Mouse (Mus musculus): ENCODE results near the gene Usp40. TPM values are rescaled to one million over a fixed set of nuclear protein-coding genes. Genes with fewer than 3 reads are reported as not detected.
A peak's percentile ranks its signal among the peaks of the same experiment; 100 is the strongest.

The Usp40 gene
- polyA plus RNA-seq, 1 experiment from 2014 or later: 27.5 TPM

DNA sequence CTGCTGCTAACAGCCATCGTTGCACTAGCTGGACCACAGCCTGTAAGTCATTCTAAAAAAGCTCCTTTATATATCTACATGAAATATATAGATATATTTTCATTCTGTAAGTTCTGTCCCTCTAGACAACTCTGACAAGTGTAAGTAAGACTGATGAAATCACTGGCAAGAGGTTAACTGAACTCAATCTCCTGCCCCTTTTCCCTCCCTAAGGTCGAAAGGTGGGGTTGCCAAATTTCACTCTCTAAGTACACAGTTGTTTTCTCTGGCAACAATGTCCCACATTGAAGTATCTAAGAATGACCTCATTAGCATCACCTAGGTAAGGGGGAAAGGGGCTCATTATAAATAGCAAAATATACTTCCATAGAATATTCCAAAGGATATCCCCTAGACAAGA is 15.6 kb downstream of the Usp40 start:
- H3K27me3 ChIP-seq (ENCODE audit: insufficient read depth, poor library complexity, severe bottlenecking): no peaks in the 10 kb centered on the region
- DNase-seq (ENCODE audit: low spot score): no peak
- no peaks in the 10 kb centered on the region for H3K9me3 ChIP-seq
- H3K4me1 ChIP-seq (replicated peaks): no peaks in the 10 kb centered on the region
- H3K36me3 ChIP-seq: peaks cover 95% of the 10 kb centered on the region
- WGBS: 94% methylated on average over 2 of the region's 2 CpGs
- H3K27ac ChIP-seq: no peak overlapping the region
- no peak overlapping the region for H3K4me3 ChIP-seq

GRCm38 (mm10) chr1:87982291-87982690 is 26.1 kb downstream of the Usp40 start:
- Histone ChIP-seq H3K36me3 (peaks cover 98% of the 10 kb centered on the region), H3K4me3 (no peak overlapping the region), H3K27me3 (ENCODE audit: insufficient read depth, poor library complexity, severe bottlenecking) (no peaks in the 10 kb centered on the region), H3K4me1 (replicated peaks) (no peaks in the 10 kb centered on the region), H3K27ac (no peak overlapping the region), H3K9me3 (no peaks in the 10 kb centered on the region)
- DNase-seq (ENCODE audit: low spot score): no peak
- WGBS: 91% methylated on average over 4 of the region's 4 CpGs

DNA sequence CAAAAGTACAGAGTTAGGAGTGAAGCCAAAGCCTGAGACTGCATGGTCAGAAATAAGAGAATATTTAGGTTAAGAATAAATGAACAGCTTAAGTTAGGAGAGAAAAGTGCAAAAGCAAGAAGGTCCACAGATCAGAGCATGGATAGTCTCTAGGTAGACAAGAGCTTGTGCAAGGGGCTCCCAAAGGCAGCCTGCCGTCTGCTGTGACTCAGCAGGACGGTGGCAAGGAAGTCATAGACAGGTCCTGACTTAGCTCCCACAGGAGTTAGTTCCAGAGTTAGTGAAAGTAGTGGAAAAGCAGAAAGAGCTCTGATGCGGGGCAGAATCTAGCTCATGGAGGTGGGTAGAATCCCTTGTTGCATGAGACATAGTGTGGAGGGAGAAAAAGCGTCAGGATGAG is 38.0 kb downstream of the Usp40 start:
- no peak overlapping the region for H3K27ac ChIP-seq
- no peaks in the 10 kb centered on the region for H3K27me3 ChIP-seq (ENCODE audit: insufficient read depth, poor library complexity, severe bottlenecking)
- 89% methylated on average over 4 of the region's 4 CpGs for WGBS
- H3K9me3 ChIP-seq: no peaks in the 10 kb centered on the region
- no peak overlapping the region for H3K4me3 ChIP-seq
- peaks cover 68% of the 10 kb centered on the region for H3K36me3 ChIP-seq
- DNase-seq (ENCODE audit: low spot score): no peak
- no peaks in the 10 kb centered on the region for H3K4me1 ChIP-seq (replicated peaks)

DNA sequence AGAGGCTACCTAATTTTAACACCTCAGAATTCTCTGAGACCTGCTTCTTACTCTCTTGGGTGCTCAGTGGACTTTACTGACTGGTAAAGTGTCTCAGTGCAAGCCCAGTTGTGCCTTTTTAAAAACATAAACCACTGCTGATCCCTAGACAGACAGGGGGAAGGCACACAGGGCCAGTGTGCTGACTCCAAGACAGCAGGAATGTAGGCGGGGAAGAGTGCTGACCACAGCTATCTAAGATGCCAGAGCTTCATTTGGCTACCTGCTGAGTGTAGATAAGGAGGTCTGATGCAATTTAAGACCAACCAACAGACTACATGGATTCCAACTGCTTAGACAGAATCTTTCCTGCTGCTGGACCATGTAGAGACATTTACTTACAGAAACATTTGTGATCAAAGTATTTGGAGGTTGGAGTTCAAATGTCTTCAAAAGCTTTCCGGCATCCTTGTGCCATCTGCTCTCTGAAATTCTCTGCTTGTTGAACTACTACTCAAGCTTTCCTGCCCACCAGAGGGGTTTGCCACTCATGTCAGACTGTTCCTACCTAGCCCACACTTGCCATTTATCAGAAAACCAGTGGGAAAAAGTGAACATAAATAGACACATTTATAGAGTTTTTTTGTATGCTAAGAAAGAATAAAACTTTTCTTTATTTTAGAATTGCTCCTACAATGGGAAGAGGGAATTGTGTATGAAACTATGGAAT is 46.7 kb downstream of the Usp40 start:
- WGBS: 85% methylated on average over 2 of the region's 2 CpGs
- Histone ChIP-seq H3K27me3 (ENCODE audit: insufficient read depth, poor library complexity, severe bottlenecking) (no peaks in the 10 kb centered on the region), H3K36me3 (peaks cover 70% of the 10 kb centered on the region), H3K27ac (no peak overlapping the region), H3K4me3 (no peak overlapping the region), H3K9me3 (no peaks in the 10 kb centered on the region), H3K4me1 (replicated peaks) (peaks cover 9% of the 10 kb centered on the region; the same call in 1 of the 2 replicates)
- DNase-seq (ENCODE audit: low spot score): no peak

- 97% methylated on average over 4 of the region's 4 CpGs for WGBS
- DNase-seq (ENCODE audit: low spot score): no peak
- peaks cover 9% of the 10 kb centered on the region; the same call in 1 of the 2 replicates for H3K4me1 ChIP-seq (replicated peaks)
- no peak overlapping the region for H3K4me3 ChIP-seq
- H3K27me3 ChIP-seq (ENCODE audit: insufficient read depth, poor library complexity, severe bottlenecking): no peaks in the 10 kb centered on the region
- peaks cover 72% of the 10 kb centered on the region for H3K36me3 ChIP-seq
- H3K27ac ChIP-seq: no peak overlapping the region; the same call in 1 of the 2 replicates
- no peaks in the 10 kb centered on the region for H3K9me3 ChIP-seq
These were observed 47.6 kb downstream of the Usp40 start for GRCm38 (mm10) chr1:87960752-87961151.

DNA sequence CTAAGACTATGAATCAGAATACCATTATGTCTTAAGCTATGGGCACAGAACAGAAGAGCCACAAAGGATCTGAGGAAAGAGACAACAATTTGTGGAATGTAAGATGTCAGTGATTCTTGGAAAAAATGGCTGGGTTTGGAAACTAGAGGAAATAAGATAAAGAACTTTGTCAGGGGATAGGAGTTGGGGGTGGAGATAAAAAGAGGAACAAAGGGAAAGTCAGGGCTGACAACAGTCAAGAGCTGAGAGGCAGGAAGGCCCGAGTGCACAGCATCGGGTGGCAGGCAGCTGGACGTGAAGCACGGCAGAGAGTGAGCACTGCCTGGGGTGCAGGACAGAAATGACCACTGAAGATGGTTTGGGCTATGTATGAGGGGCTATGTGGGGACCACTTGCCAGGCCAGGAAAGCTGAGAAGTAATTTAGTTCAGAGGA is 48.3 kb downstream of the Usp40 start:
- 35% methylated on average over 4 of the region's 4 CpGs for WGBS
- Histone ChIP-seq H3K36me3 (peaks cover 75% of the 10 kb centered on the region), H3K4me1 (replicated peaks) (peaks cover 9% of the 10 kb centered on the region; the same call in 1 of the 2 replicates), H3K4me3 (no peak overlapping the region), H3K27me3 (ENCODE audit: insufficient read depth, poor library complexity, severe bottlenecking) (no peaks in the 10 kb centered on the region), H3K27ac (peak overlapping the region; percentile 50; the same call in 1 of the 2 replicates), H3K9me3 (no peaks in the 10 kb centered on the region)
- DNase-seq (ENCODE audit: low spot score): no peak

DNA sequence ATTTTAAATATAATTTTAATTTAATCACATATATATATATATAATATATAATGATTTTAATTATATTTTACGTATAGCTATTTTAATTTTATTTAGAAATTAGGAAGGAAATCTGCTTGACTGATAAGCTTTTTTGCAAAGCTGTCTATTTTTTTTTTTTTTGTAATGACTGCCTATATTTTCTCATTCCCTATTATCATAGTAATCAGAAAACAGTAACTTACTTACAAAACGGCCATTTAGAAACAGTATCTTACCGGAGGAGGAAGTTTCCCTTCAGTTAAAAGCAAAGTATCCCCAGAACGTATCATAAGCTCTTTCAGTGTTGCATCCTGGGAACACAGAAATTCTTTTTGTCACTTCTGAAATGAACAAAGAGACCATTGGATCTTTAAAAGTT is 48.8 kb downstream of the Usp40 start:
- Histone ChIP-seq H3K27ac (no peak overlapping the region; the same call in 1 of the 2 replicates), H3K4me3 (no peak overlapping the region), H3K36me3 (peaks cover 74% of the 10 kb centered on the region), H3K27me3 (ENCODE audit: insufficient read depth, poor library complexity, severe bottlenecking) (no peaks in the 10 kb centered on the region), H3K9me3 (no peaks in the 10 kb centered on the region), H3K4me1 (replicated peaks) (peaks cover 9% of the 10 kb centered on the region; the same call in 1 of the 2 replicates)
- DNase-seq (ENCODE audit: low spot score): no peak
- 85% methylated on average over 4 of the region's 4 CpGs for WGBS

DNA sequence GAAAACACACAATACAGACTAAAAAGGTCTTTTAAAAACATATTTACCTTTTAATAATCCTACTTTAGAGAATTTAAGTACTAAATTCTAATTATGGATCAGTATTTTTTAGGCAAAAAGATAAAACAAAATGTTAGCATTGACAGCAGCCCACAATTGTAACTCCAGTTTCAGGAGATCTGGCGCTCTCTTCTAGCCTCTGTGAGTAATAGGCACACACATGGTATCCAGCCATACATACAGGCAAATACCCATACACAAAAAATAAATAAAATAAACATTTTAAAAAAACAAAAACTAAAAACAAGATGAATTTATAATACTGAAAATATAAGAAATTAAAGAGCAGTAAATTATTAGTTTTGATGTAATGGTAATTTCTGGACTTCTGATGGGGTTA is 49.4 kb downstream of the Usp40 start:
- WGBS: 92% methylated on average over 1 of the region's 1 CpGs
- Histone ChIP-seq H3K27ac (no peak overlapping the region), H3K4me3 (no peak overlapping the region), H3K36me3 (peaks cover 74% of the 10 kb centered on the region), H3K4me1 (replicated peaks) (peaks cover 9% of the 10 kb centered on the region; the same call in 1 of the 2 replicates), H3K9me3 (no peaks in the 10 kb centered on the region), H3K27me3 (ENCODE audit: insufficient read depth, poor library complexity, severe bottlenecking) (no peaks in the 10 kb centered on the region)
- no peak for DNase-seq (ENCODE audit: low spot score)

GRCm38 (mm10) chr1:87953073-87953472 is 55.3 kb downstream of the Usp40 start:
- H3K9me3 ChIP-seq: no peaks in the 10 kb centered on the region
- H3K36me3 ChIP-seq: peaks cover 96% of the 10 kb centered on the region
- no peak overlapping the region for H3K4me3 ChIP-seq
- no peaks in the 10 kb centered on the region for H3K4me1 ChIP-seq (replicated peaks)
- no peak for DNase-seq (ENCODE audit: low spot score)
- H3K27ac ChIP-seq: no peak overlapping the region
- H3K27me3 ChIP-seq (ENCODE audit: insufficient read depth, poor library complexity, severe bottlenecking): no peaks in the 10 kb centered on the region
- 83% methylated on average over 3 of the region's 3 CpGs for WGBS

DNA sequence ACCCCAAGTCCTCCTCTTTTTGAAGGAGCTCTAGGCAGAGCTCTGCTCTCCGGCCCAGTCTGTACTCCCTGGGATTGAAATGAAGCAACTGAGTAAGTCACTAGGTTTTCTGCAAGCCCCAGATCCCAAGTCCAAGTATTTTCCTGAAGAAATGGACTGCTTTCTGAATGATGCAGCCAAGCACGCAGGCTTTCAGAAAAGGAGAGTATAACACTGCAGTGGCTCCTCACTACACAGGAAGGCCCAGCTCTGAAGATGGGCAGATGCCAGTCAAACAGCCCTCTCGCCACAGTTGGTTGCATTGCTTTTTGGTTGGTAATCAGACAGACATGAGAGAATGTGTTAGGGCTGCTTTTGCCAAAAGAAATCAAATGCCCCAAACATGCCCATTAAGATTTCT is 56.7 kb downstream of the Usp40 start:
- H3K27me3 ChIP-seq (ENCODE audit: insufficient read depth, poor library complexity, severe bottlenecking): no peaks in the 10 kb centered on the region
- 91% methylated on average over 3 of the region's 3 CpGs for WGBS
- no peaks in the 10 kb centered on the region for H3K4me1 ChIP-seq (replicated peaks)
- no peak overlapping the region for H3K27ac ChIP-seq
- no peaks in the 10 kb centered on the region for H3K9me3 ChIP-seq
- H3K36me3 ChIP-seq: peaks cover 98% of the 10 kb centered on the region
- no peak for DNase-seq (ENCODE audit: low spot score)
- no peak overlapping the region for H3K4me3 ChIP-seq

GRCm38 (mm10) chr1:87947681-87948091 is 60.7 kb downstream of the Usp40 start:
- WGBS: 95% methylated on average over 6 of the region's 6 CpGs

GRCm38 (mm10) chr1:87941765-87942164 is 66.6 kb downstream of the Usp40 start:
- Histone ChIP-seq H3K9me3 (no peaks in the 10 kb centered on the region), H3K4me3 (no peak overlapping the region), H3K27ac (no peak overlapping the region), H3K36me3 (peaks cover 100% of the 10 kb centered on the region), H3K4me1 (replicated peaks) (no peaks in the 10 kb centered on the region), H3K27me3 (ENCODE audit: insufficient read depth, poor library complexity, severe bottlenecking) (no peaks in the 10 kb centered on the region)
- WGBS: 97% methylated on average over 1 of the region's 1 CpGs
- no peak for DNase-seq (ENCODE audit: low spot score)

More at GRCm38 (mm10) chr1:87947681-87948091, 60.7 kb downstream of the Usp40 start:
- H3K36me3 ChIP-seq: peaks cover 99% of the 10 kb centered on the region
- H3K9me3 ChIP-seq: no peaks in the 10 kb centered on the region
- no peak overlapping the region for H3K27ac ChIP-seq
- no peaks in the 10 kb centered on the region for H3K4me1 ChIP-seq (replicated peaks)
- no peak for DNase-seq (ENCODE audit: low spot score)
- H3K4me3 ChIP-seq: no peak overlapping the region
- H3K27me3 ChIP-seq (ENCODE audit: insufficient read depth, poor library complexity, severe bottlenecking): no peaks in the 10 kb centered on the region

DNA sequence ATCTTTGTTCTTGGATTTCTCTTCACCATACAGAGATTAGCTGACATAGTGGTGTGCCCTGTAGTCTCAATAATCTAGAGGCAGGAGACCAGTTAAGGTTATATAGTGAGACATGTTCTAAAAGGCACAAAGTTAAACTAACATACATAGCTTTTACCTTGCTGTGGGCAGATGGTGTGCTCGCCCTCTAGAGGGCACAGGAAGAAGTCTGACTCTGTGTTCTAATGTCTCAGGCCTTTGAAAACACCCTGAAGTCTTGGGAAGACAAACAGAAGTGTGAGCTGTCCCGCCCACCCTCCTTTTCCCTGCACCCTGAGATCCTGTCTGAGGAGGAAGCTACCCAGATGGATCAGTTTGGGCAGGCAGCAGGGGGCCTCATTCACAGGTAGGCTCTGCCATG is 71.8 kb downstream of the Usp40 start:
- H3K27ac ChIP-seq: no peak overlapping the region
- no peak overlapping the region for H3K4me3 ChIP-seq
- H3K27me3 ChIP-seq (ENCODE audit: insufficient read depth, poor library complexity, severe bottlenecking): no peaks in the 10 kb centered on the region
- DNase-seq (ENCODE audit: low spot score): no peak
- peaks cover 98% of the 10 kb centered on the region for H3K36me3 ChIP-seq
- H3K4me1 ChIP-seq (replicated peaks): peaks cover 4% of the 10 kb centered on the region; the same call in 1 of the 2 replicates
- 45% methylated on average over 2 of the region's 2 CpGs for WGBS
- no peaks in the 10 kb centered on the region for H3K9me3 ChIP-seq

Data from hindbrain, embryonic 10.5 days (tissue).